Mouse (Mus musculus) E14TG2a.4 (cell line): ENCODE measurements around the gene Ggcx.

Experiments
- CTCF ChIP-seq: conservative IDR thresholded peaks from 2 replicates; pipeline ENCODE4 v1.5.1; 2014; ENCODE audit warnings: low read length
- NANOG ChIP-seq: IDR thresholded peaks from 2 replicates; pipeline ENCODE4 v1.6.1; 2014; ENCODE audit warnings: borderline replicate concordance, low read length, mixed read lengths
- POU5F1 ChIP-seq: IDR thresholded peaks from 2 replicates; pipeline ENCODE4 v1.6.1; 2014; ENCODE audit warnings: low read length, borderline replicate concordance

GRCm38 (mm10) chr6:72440186-72440990, 26.3 kb downstream of the Ggcx start:
- TF ChIP-seq CTCF (0 out of 2 replicates have a peak, but pooled peaks have one; percentile 2), NANOG (no peak), POU5F1 (no peak)
